Mouse (Mus musculus): ENCODE data around the gene Nedd9. TPM values are rescaled to one million over a fixed set of nuclear protein-coding genes. Genes with fewer than 3 reads are reported as not detected.
A peak's percentile ranks its signal among the peaks of the same experiment; 100 is the strongest.

Nedd9 gene
- total RNA-seq, 1 experiment from 2014 or later = 7.3 TPM

DNA sequence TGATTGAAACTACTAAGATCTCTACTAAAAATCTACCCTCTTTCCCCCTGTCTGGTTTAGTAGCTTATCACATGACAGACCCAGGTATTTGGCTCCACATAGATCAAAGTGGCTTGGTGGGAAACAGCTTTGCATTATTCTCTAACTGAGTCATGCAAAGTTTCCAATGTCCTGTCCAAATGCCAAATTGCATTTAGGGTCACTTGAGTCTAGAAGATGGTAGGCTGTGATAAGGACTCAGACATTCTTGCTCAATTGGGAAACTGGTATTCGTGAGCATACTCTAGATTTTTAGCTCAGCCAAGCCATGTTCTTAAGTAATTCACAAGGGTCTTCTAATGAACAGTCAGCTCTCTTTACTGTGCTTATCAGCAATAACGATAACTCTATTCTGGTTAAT lies 7.5 kb upstream of the Nedd9 start:
- ATAC-seq (replicated peaks; ENCODE audit: low read depth, poor library complexity, severe bottlenecking) = no peak

DNA sequence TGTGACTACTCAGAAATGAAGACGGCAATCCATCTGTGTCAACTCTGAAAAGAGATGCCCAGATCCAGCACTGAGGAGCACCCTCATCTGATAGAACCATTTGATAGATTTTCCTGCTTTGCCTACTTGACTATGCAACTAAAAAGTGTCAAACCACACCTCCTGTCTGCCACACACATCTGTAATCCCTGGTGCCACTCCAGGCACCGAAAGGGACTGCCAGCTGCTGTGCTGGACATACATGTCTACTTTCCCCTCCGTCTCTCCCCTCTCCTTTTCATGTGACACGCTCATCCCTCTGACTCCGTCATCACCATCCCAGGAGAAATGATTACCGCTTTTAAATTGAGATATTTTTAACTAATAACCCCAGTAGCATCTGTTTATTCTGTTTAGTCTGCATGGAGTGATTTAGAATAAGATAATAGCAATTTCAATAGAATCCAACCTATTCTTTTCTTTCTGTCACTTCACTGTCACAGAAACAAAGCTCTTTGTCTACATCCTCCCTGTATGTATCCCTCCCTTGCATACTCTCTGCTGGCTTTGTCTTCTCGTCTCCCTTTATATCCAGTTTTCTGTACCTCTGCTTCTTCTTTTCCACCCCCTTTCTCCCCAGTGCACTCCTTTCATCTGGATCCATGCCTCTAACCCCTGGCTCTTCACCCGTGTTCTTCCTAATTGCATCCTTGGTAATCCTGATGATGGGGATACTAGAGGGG lies 5.0 kb upstream of the Nedd9 start:
- no peak for ATAC-seq (replicated peaks; ENCODE audit: low read depth, poor library complexity, severe bottlenecking)

DNA sequence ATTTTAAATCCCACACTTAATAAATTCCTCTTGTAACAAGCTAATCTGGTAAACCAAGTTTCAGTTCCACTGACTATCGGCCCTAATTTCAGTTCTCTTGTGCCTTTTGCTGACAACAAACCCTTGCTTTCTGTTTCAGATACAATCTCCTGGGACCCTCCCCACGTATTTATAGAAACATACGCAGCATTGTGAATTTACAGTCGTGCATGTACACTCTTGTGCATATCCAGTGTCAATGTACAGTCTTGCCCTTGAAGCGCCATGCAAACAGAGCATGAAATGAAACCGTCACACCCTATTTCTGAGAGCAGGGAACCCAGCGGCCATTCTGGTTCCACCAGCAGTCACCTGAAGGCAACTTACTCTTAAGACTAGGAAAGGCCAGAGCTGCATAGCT lies 4.4 kb upstream of the Nedd9 start:
- ATAC-seq (replicated peaks; ENCODE audit: low read depth, poor library complexity, severe bottlenecking) = no peak

DNA sequence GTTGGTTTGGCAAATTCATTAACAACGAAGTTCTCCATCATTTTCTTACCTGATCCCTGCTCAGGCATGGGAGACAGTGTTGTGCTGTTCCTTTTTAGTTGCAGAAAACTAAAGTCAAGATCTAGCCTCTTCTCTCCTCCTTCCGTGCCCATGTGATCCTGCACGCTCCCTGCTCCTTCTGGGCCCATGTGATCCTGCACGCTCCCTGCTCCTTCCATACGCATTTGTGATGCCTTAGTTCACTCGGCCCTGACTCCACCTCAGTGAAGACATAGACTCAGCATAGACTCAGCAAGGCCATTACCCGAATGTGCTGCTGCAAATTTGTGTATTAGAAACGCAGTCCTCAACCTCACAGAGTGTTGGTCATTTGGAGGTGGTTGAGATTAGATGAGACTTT lies 3.1 kb upstream of the Nedd9 start:
- no peak for ATAC-seq (replicated peaks; ENCODE audit: low read depth, poor library complexity, severe bottlenecking)

DNA sequence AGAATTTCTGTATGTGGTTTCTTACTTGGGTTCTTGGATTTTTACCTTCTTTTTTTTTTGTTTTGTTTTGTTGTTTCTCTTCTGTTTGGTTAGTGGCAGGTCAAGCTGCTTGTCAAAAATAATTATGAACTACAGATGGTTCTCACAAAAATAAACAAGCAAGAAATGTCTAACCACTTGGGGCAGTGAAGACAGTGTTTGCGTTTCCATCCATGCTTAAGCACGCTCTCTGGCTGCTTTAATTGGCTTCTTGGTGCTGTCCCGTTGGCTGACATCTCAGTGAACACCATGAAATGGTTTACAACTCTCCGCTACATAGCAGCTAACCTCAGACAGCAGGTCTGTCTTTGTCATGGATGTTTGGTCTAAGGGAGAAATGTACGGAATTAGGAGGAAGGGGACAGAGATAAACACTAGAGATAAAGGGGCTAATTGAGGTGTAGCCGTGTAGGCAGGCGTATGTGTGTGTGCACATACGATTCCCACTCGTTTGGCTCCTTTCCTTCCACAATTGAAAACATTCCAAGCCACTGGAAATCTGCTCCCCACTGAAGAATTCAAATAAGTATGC lies 2.6 kb upstream of the Nedd9 start:
- ATAC-seq (replicated peaks; ENCODE audit: low read depth, poor library complexity, severe bottlenecking) = no peak

DNA sequence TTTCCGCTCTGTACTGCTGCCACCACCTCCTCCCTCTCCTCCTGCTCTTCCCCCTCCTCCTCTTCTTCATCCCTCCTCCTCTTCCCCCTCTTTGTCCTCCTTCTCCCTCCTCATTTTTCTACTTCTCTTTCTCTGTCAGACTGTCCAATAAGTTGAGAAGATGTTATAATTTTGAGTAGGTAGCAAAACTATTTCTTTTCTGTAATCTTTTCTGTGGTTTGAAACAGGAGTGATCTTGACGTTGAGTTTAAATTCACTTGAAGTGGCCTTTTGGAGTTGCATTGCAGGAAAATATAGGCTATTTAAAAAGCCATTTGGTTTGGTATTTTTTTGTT lies 214 bp upstream of the Nedd9 start:
- no peak; the same call in 1 of the 2 replicates for ATAC-seq (replicated peaks; ENCODE audit: low read depth, poor library complexity, severe bottlenecking)

DNA sequence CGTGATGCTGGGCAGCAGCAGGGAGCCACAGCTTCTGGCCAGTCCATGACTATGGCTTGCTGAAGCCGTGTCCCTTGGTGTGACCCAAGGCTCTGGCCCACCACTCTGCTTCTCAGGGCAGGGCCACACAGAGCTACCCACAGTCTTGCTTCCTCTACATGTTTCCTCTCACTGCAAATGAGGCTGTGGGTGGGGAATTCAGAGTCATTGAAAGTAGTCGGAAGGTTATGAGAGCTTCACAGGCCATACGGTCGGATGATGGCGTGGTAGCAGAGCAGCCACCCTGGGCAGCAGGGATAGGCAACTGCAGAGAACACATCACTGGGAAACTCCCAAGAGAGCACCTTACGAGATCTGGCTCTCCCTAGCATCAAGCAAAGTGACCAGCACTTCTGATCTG lies 3.2 kb downstream of the Nedd9 start:
- no peak for ATAC-seq (replicated peaks; ENCODE audit: low read depth, poor library complexity, severe bottlenecking)

DNA sequence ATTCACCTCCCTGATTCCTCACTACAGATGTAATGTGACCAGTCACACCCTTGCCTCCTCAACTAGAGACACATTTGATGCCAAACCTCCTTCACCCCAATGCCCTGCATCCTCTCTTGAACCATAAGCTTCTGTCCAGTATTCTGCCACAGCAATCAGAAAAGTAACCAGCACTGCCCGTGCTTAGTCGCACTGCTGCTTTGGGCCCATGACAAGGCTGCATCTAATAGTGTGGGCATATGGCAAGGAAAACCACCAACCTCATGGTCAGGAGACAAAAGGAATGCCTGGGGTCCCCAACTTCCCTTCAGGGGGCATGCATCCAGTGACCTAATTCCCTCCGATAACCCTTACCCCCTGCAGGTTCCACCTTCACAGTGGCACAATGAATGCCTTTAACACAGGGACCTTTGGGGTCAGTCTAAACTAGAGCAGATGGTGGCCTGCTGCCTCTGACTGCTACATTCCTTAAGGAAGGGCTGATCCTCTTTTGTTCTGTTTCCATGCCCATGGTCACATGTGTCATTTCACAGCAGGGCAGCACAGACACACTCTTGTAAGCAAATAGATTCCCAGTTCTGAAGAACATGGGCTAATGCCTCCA lies 4.7 kb downstream of the Nedd9 start:
- ATAC-seq (replicated peaks; ENCODE audit: low read depth, poor library complexity, severe bottlenecking) = no peak

DNA sequence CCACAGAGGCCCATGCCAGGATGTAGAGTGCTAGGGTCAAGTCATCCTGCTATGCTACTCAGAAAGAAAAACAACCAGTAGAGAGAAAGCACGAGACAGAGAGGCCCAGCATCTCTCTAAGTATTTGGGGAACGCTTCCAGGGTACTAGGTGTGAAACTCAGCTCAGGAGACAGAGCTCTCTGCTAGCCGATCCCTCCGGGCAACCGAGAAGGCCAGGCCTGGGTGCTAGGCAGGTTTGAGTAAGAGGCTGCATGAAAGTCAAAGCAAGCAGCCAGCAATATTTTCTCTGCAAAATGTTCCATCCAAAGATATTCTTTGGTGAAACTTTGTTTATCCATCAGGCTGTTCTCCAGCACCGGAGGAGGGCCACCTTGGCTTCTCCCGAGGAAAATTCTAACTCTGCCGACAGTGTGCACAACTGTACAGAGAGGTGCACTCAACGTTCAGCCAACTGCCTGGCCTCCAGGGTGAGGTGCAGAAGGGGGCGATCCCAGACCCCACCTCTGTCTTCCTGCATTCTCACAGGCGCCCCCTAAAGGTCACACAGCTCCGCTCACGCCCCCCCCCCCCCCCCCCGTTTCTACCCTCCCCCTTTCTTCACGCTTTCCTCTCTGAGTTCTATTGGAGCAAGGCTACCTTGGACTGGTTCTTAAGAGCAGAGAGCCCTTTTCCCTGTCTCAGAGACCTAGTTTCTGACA lies 7.3 kb downstream of the Nedd9 start:
- no peak for ATAC-seq (replicated peaks; ENCODE audit: low read depth, poor library complexity, severe bottlenecking)

DNA sequence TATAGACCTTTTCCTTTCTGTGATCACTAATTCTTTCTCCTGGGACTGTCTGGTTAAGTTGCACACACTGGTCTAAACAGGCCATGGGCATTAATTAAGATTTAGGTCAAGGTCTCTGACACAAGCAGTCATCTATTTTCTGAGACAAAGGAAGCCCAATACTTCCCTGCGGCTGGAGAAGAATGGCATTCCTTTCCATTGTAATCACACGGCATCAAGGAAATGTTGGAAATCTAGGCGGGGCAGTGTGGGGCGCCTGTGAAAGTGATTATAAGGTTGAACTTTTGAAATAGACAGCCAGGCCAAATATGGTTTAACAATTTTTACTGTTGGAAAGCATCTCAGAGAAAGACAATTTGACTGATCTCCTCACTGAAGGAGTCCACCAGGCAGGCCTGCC lies 10.9 kb downstream of the Nedd9 start:
- no peak for ATAC-seq (replicated peaks; ENCODE audit: low read depth, poor library complexity, severe bottlenecking)

DNA sequence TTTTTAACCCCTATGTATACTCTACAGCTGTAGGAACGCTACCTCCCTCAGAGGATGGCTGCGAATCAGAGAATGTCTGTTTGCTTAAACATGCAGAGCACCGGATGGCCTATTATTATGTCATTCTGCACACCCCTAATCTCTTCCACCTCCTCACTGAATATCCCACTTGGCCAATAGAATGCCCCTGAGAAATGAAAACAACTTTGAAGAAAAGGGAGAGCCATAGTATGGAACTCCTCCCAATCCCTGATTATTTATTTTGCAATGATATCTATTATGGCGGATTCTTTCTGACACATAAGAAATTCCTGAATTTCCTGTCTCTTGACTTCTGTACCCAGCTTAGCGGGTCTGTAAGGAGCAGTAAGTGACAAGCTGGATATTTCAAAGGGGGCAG lies 12.8 kb downstream of the Nedd9 start:
- ATAC-seq (replicated peaks; ENCODE audit: low read depth, poor library complexity, severe bottlenecking) = no peak

DNA sequence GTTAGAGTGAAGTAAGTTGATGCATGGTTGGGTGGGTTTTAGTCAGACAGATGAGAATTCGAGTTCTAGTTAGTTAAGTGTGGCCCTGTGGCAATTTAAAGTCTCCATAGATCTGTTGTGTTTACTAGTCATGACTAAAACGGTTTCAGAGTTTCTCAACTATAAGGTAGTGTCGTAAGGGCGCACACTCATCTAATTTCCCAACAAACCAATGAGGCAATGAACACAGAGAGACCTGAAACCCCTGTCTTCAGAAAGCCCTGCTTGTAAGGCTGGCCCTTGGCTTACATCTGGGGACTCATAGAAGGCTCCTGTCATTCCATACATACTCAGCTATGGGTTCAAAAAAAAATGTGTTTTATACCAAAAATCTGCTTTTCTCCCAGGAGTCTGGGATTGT lies 13.7 kb downstream of the Nedd9 start:
- no peak for ATAC-seq (replicated peaks; ENCODE audit: low read depth, poor library complexity, severe bottlenecking)

DNA sequence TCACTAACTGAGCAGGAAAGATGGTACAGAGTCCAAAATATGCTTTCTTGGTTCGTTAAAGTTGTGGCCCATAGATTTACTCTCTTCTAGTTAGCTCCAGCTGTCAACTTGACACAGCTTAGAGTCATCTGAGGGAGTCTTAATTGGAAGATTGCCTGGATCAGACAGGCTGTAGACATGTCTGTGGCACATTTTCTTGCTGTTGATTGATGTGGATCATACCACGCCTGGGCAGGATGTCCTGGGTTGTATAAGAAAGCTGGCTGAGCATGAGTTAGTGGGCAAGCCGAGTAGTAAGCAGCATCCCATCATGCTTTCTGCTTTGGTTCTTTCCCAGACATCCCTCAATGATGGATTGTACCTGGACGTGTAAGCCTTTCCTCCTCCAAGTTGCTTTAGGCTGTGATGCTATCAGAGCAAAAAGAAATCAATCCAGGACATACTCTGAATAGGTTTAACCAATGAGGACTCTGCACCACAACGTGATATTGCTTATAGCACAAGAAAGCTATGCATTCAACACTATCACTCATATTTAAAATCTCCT lies 14.2 kb downstream of the Nedd9 start:
- no peak for ATAC-seq (replicated peaks; ENCODE audit: low read depth, poor library complexity, severe bottlenecking)

DNA sequence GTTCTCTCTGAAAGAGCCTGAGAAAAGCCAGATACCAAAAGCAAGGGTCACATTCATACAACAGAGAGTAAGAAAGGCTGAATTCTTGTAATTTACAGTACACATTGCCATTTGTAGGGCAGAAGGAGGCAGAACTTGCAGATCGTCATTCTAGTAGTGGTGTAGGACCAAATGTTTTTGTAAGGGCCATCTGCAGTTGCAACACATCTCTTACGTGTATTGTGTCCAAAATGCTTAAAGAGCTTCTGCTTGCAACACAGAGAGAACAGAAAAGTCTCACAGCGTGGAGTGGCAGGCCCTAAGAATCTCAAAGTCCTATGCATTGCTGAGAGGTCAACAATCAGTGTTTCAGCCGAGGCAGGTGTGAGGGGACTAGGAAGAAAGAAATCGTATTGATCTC lies 18.9 kb downstream of the Nedd9 start:
- no peak for ATAC-seq (replicated peaks; ENCODE audit: low read depth, poor library complexity, severe bottlenecking)

DNA sequence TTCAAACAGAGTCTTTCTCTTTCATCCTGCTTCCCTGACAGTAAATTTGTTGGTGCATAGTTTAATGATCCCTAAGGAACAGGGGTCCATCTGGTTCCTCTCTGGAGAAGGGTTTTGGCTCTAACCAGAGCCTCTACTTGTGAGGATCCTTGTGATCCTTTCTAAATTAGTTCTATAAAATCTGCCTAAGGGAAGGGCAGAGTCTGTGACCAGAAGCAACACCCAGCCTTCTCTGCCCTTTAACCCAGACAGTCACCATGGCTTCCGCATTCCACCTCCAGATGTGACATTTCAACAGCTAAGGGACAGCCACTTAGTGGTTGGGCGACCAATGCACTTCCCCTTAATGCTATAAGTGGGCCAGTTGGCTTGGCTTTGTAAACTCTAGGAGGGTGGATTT lies 20.1 kb downstream of the Nedd9 start:
- ATAC-seq (replicated peaks; ENCODE audit: low read depth, poor library complexity, severe bottlenecking) = peak; percentile 96

DNA sequence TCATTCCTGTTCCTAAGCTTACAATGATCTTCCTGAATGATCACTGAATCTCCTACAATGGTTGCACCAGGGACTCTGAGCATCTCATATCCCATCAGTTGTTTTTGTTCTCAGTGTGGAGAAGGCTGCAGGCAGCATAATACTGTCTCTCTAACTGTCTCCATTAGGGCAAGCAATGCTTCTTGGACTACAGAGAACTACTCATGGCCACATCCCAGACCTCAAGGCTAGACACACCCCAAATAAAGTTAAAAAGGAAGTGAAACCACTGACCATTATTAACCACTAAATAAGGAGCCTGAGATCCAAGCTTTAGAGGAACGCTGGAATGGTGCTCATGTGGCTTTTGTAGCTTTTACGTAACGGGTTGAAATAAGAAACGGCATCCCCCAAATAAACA lies 20.5 kb downstream of the Nedd9 start:
- ATAC-seq (replicated peaks; ENCODE audit: low read depth, poor library complexity, severe bottlenecking) = peak; percentile 79

DNA sequence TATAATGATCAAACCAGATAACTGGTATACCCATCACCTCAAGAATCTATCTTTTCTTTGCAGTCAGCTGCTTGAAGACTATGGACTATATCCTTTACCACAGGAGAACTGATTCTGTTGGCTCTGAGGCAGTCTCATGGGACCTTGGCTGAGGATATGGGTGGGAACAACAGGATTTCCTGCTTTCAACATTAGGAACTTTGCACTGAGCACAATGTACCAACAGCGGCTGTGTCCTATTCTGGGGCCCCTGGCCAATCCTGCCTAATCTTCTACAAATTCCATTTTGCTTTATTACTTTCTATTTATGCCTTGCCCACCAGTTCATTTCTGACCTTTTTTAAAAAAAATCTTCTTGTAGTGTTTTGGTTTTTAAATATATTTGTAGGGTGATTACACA lies 21.0 kb downstream of the Nedd9 start:
- no peak for ATAC-seq (replicated peaks; ENCODE audit: low read depth, poor library complexity, severe bottlenecking)

DNA sequence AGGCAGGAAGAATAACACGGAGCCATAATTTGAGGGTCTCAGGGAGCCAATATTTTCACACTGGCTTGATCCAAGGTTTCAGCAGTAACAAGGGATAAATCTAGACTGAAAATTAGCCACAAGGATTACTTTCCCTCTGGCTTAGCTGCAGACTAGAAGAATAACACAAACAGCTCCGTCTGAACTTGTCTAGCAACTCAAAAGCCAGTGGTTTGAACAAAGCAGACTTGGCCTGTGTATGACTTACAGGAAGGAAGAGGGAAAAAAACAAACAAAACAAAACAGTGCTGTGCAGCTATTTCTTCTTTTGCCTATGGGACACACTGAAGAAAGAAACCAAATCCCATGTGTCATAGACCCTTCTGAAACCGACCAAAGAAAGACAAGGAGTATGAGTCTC lies 25.7 kb downstream of the Nedd9 start:
- ATAC-seq (replicated peaks; ENCODE audit: low read depth, poor library complexity, severe bottlenecking) = no peak

DNA sequence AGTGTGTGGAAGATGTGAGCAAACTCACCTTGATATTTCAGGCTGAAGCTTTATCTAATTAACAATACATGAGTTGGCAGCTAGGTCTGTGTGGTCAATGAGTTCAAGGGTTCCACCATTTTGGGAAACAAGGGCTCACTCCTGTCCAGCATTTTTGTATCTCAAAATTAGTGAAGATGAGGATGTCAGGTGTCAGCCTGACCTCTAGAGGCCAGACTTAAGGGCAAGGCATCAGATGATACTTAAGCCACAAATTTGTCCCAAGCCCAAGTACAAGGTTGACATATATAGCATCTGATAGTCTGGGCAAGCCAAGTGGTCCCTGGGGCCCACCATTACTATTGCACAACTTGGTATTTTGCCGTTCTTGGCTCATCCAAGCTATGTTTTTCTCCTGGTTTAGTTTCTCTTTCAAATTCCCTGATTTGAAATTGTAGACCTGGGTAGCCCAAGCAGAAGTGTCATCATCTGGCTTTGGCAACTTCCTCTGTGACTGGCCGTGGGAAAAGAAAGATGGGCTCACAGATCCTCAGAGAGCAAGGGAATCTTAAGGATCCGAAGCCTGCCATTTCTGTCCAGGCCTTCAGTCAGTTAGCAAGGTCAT lies 27.4 kb downstream of the Nedd9 start:
- peak; percentile 45 for ATAC-seq (replicated peaks; ENCODE audit: low read depth, poor library complexity, severe bottlenecking)

DNA sequence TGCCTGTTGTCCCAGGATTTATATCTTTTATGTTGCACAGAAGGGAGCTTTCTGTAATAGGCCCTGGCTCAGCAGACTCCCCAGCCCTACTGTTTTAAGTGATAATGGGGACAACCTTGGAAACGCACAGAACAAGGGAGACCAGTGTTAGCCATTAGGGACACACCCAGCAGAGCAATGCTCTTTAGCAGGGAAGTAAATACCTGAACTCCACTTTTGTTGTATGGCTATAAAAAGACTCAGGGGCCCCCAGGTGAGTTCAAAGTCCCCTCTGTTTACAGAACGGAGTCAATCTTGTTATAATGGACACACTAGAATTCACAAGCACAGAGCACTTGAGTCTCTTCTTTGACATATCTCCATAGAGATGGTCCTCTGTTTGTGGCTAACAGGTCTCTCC lies 28.5 kb downstream of the Nedd9 start:
- no peak for ATAC-seq (replicated peaks; ENCODE audit: low read depth, poor library complexity, severe bottlenecking)

All from common myeloid progenitor, adult 5-6 weeks (primary cell).